Comparison of ENCODE assay signal across 8 mouse cellular contexts in genomic region chr7:132599071-132599975, GRCm38 (mm10). TPM values are rescaled to one million over a fixed set of nuclear protein-coding genes. Genes with fewer than 3 reads are reported as not detected.
DNase-seq lines count a peak whose midpoint lies in the region; ATAC-seq and TF ChIP-seq lines count a peak whose summit lies in the region.

Gene Nkx1-2, minus strand, starts transcription at chr7:132599637.

- WGBS in intestine, embryonic 16.5 days: 2% methylated on average over 50 of the region's 52 CpGs
- 1% methylated on average over 52 of the region's 52 CpGs for WGBS in neural tube, embryonic 15.5 days

- peak within 1 kb of the TSS; percentile 85 for H3K4me2 ChIP-seq in intestine, embryonic 16.5 days (ENCODE audit: low read depth, low read length)
- H3K4me2 ChIP-seq in neural tube, embryonic 15.5 days: peak within 1 kb of the TSS; percentile 77

- no peaks in the 10 kb centered on the region for H3K9me3 ChIP-seq in intestine, embryonic 16.5 days (ENCODE audit: control insufficient read depth, low read length)
- no peaks in the 10 kb centered on the region for H3K9me3 ChIP-seq in neural tube, embryonic 15.5 days (replicated peaks)

- no peak for DNase-seq in layer of hippocampus, adult 2 months (ENCODE audit: low spot score in 2 of 2)
- no peak for DNase-seq in layer of hippocampus, adult 8-10 months (ENCODE audit: low spot score in 2 of 2)
- DNase-seq in embryo, embryonic 9.5 days (ENCODE audit: extremely low spot score): peak; percentile 63
- no peak for DNase-seq in layer of hippocampus, postnatal 36 days
- no peak for DNase-seq in cerebellum, postnatal 4 days (ENCODE audit: low spot score in 2 of 2)

- no peak within 1 kb of the TSS for H3K27ac ChIP-seq in layer of hippocampus, adult 2 months
- H3K27ac ChIP-seq in intestine, embryonic 16.5 days (ENCODE audit: low read length): no peak within 1 kb of the TSS
- no peak within 1 kb of the TSS for H3K27ac ChIP-seq in neural tube, embryonic 15.5 days (replicated peaks)

- no peak for TF ChIP-seq CTCF in layer of hippocampus, adult 2 months (conservative IDR thresholded peaks at IDR 0.05)

- H3K27me3 ChIP-seq in intestine, embryonic 16.5 days (replicated peaks; ENCODE audit: control insufficient read depth, insufficient read depth, low read length): peaks cover 35% of the 10 kb centered on the region
- peaks cover 78% of the 10 kb centered on the region for H3K27me3 ChIP-seq in neural tube, embryonic 15.5 days (replicated peaks)

- no peak; the same call in 1 of the 2 replicates for ATAC-seq in intestine, embryonic 16.5 days
- ATAC-seq in neural tube, embryonic 15.5 days (ENCODE audit: low FRiP score): no peak
- ATAC-seq in megakaryocyte-erythroid progenitor cell, adult 5-6 weeks (replicated peaks; ENCODE audit: low FRiP score, low TSS enrichment, poor library complexity, severe bottlenecking): no peak

- H3K9ac ChIP-seq in intestine, embryonic 16.5 days (ENCODE audit: low read depth, low read length): peak within 1 kb of the TSS; percentile 50
- H3K9ac ChIP-seq in neural tube, embryonic 15.5 days (replicated peaks): peak within 1 kb of the TSS; percentile 40; the same call in 1 of the 2 replicates

- peaks cover 30% of the 10 kb centered on the region for H3K4me1 ChIP-seq in intestine, embryonic 16.5 days (ENCODE audit: control insufficient read depth, insufficient read depth, low read length)
- H3K4me1 ChIP-seq in neural tube, embryonic 15.5 days: peaks cover 36% of the 10 kb centered on the region

- H3K36me3 ChIP-seq in intestine, embryonic 16.5 days (ENCODE audit: control insufficient read depth, insufficient read depth, low read length): no peaks in the 10 kb centered on the region
- no peaks in the 10 kb centered on the region for H3K36me3 ChIP-seq in neural tube, embryonic 15.5 days

- peak within 1 kb of the TSS; percentile 33; the same call in 1 of the 2 replicates for H3K4me3 ChIP-seq in layer of hippocampus, adult 2 months
- peak within 1 kb of the TSS; percentile 60 for H3K4me3 ChIP-seq in intestine, embryonic 16.5 days (ENCODE audit: low read length)
- H3K4me3 ChIP-seq in neural tube, embryonic 15.5 days (replicated peaks): peak within 1 kb of the TSS; percentile 39

RNA-seq across cellular contexts. Expression of gene Nkx1-2, which starts in this region (rescaled TPM):
- not detected for total RNA-seq in layer of hippocampus, adult 2 months (2021)
- under 1 TPM in 1 of 4 experiments, not detected in 3; 0.14 TPM for total RNA-seq in layer of hippocampus, adult 8-10 months (2022)
- polyA plus RNA-seq in intestine, embryonic 16.5 days (2015; fragmentation: Nextera tagmentation; extraction: Ambion mirVana): 0.59 and 0.70 TPM in 2 replicates
- 0.11 and 0.46 TPM in 2 replicates for polyA plus RNA-seq in neural tube, embryonic 15.5 days (2015; fragmentation: Nextera tagmentation; extraction: Ambion mirVana)
- not detected for total RNA-seq in layer of hippocampus, postnatal 36 days (2021)
- total RNA-seq in megakaryocyte-erythroid progenitor cell, adult 5-6 weeks (2014; fragmentation: Nextera tagmentation): not detected in 2 replicates
- 0.38 TPM in 1 of 2 replicates, not detected in the other for total RNA-seq in megakaryocyte-erythroid progenitor cell, adult 5-6 weeks (2017)
